Mouse (Mus musculus) forebrain, embryonic 14.5 days (tissue): ENCODE data around the gene 4933434E20Rik. TPM values are rescaled to one million over a fixed set of nuclear protein-coding genes. Genes with fewer than 3 reads are reported as not detected.

Source experiments
- ATAC-seq: fragments of 200-750 bp; cut with Nextera tagmentation; 2 replicates; pipeline ENCODE4 v1.8.0; 2017; ENCODE audit warnings: mild to moderate bottlenecking, moderate library complexity
- DNase-seq: peaks from one replicate; pipeline ENCODE4 v3.0.0-alpha.2; 2015; ENCODE audit warnings: low spot score
- H3K27ac ChIP-seq: fragments of 300-500 bp; sonication (generic); 2 replicates; pipeline ENCODE4 v1.5.1; 2014; ENCODE audit warnings: low read depth, mild to moderate bottlenecking, control low read depth, low read length, moderate library complexity
- H3K27me3 ChIP-seq: fragments of 300-500 bp; sonication (generic); replicated peaks from 2 replicates; pipeline ENCODE4 v1.6.1; 2014; ENCODE audit warnings: low read length, control low read depth, mixed read lengths; ENCODE audit not compliant: control insufficient read depth, insufficient read depth
- H3K36me3 ChIP-seq: fragments of 300-500 bp; sonication (generic); 2 replicates; pipeline ENCODE4 v1.6.1; 2014; ENCODE audit warnings: low read length, control low read depth; ENCODE audit not compliant: control insufficient read depth, insufficient read depth
- H3K4me1 ChIP-seq: fragments of 300-500 bp; sonication (generic); 2 replicates; pipeline ENCODE4 v1.6.1; 2014; ENCODE audit warnings: antibody characterized with exemption, low read length, control low read depth; ENCODE audit not compliant: control insufficient read depth, insufficient read depth
- H3K4me2 ChIP-seq: fragments of 300-500 bp; sonication (generic); 2 replicates; pipeline ENCODE4 v1.6.1; 2014; ENCODE audit warnings: mild to moderate bottlenecking, control low read depth, low read length
- H3K4me3 ChIP-seq: fragments of 300-500 bp; sonication (generic); 2 replicates; pipeline ENCODE4 v1.5.1; 2014; ENCODE audit warnings: low read depth, low read length, control low read depth
- H3K9ac ChIP-seq: fragments of 300-500 bp; sonication (generic); 2 replicates; pipeline ENCODE4 v1.6.1; 2014; ENCODE audit warnings: mild to moderate bottlenecking, low read length, control low read depth, moderate library complexity
- H3K9me3 ChIP-seq: fragments of 300-500 bp; sonication (generic); replicated peaks from 2 replicates; pipeline ENCODE4 v1.6.1; 2016; ENCODE audit warnings: low read length, control low read depth, mixed read lengths; ENCODE audit not compliant: control insufficient read depth
- WGBS: fragments of 180-500 bp; shearing (Covaris S2); extraction: QIAGEN DNeasy Blood & Tissue Kit; methylation state at CpG from one replicate; pipeline ENCODE4 v1.1.7; 2014; 5-methylcytosine and 5-hydroxymethylcytosine counted together
- polyA plus RNA-seq: library from polyadenylated mRNA; unstranded; fragments of >200 nt; fragmentation: Nextera tagmentation; extraction: Ambion mirVana; gene quantifications from 2 replicates; pipeline ENCODE4 v1.2.1, GENCODE M21; 2014

Gene 4933434E20Rik
- polyA plus RNA-seq, 1 experiment from 2014 or later: 248 TPM

DNA sequence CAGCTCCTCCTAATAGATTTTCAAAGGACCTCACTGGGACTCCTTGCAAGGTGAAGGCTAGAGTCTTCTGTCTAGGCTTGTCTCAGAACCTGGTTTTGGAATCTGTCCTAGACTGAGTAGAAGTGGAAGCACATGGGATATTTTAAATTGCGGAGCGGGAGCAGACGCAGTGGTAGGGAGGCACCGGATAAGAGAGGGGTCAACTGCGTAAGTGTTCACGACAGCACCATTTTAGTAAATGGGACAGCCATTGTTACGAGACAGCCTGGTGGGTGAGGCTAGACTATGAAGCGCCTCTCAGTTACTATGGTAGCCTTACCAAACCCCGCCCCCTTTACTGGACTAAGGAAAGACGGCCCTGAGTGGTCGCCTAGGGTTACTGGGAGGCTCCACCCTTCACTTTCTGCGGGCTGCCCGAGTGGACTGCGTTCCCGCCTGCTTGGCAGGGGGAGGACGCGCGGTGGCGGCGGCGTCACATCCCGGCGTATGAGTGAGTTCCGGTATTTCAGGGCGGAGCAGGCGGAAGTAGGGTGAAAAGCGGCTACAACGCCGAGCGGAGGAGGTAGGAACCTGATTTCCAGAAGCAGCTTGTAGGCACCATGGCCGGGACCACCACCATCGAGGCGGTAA lies 27.8 kb downstream of the 4933434E20Rik start:
- H3K27me3 ChIP-seq: no peaks in the 10 kb centered on the region
- H3K4me1 ChIP-seq: peaks cover 28% of the 10 kb centered on the region
- peak overlapping the region; percentile 85 for H3K4me3 ChIP-seq
- H3K9ac ChIP-seq: peak overlapping the region; percentile 89
- ATAC-seq (peak; percentile 95), DNase-seq (peak; percentile 96)
- peak overlapping the region; percentile 93 for H3K27ac ChIP-seq
- H3K4me2 ChIP-seq: peak overlapping the region; percentile 93
- H3K9me3 ChIP-seq: no peaks in the 10 kb centered on the region
- under 1% methylated on average over 33 of the region's 33 CpGs for WGBS
- H3K36me3 ChIP-seq: no peaks in the 10 kb centered on the region

DNA sequence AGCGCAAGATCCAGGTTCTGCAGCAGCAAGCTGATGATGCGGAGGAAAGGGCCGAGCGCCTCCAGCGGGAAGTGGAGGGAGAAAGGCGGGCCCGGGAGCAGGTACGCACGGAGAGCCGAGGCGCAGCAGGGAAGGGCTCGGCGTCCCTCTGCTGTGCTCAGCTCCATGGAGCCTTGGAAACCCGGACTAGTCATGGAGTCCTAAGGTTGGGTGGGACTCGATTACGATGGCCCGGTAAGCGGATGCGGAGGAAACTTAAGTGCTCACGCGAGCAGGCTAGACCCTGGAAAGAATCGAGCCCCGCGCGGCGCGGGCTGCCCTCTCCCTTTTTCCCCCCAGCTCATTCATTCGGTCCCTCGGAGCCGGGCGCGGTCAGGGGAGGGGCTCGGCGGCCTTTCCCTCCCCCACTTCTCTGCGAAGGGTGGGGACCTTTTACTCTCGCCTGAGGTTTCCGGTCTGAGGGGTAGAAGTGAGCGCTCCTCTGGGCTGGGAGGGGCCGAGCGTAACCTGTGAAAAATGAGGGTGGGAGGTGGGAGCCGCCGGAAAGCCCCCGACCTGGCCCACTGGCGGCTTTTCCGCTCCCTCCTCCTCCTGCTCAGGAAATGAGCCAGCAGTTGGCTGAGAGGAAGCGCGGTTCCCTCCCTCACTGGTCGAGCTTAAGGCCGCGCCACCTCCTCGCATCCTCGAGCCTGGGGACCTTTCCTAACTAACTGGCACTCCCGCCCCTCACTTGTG lies 28.5 kb downstream of the 4933434E20Rik start:
- Histone ChIP-seq H3K36me3 (no peaks in the 10 kb centered on the region), H3K9ac (peak overlapping the region; percentile 89), H3K4me2 (peak overlapping the region; percentile 93), H3K4me3 (peak overlapping the region; percentile 85), H3K4me1 (peaks cover 28% of the 10 kb centered on the region), H3K27me3 (no peaks in the 10 kb centered on the region), H3K9me3 (no peaks in the 10 kb centered on the region), H3K27ac (peak overlapping the region; percentile 93)
- ATAC-seq (peak; percentile 72), DNase-seq (peak; percentile 60)
- WGBS: under 1% methylated on average over 53 of the region's 53 CpGs

- ATAC-seq: no peak
- peak overlapping the region; percentile 85 for H3K4me3 ChIP-seq
- no peaks in the 10 kb centered on the region for H3K9me3 ChIP-seq
- peak overlapping the region; percentile 89 for H3K9ac ChIP-seq
- no peaks in the 10 kb centered on the region for H3K36me3 ChIP-seq
- 0% methylated on average over 6 of the region's 6 CpGs for WGBS
- H3K27ac ChIP-seq: peak overlapping the region; percentile 93
- no peak for DNase-seq
- H3K4me1 ChIP-seq: peaks cover 28% of the 10 kb centered on the region
- H3K27me3 ChIP-seq: no peaks in the 10 kb centered on the region
- peak overlapping the region; percentile 93 for H3K4me2 ChIP-seq
Observed at GRCm38 (mm10) chr3:90080498-90080863, 29.0 kb downstream of the 4933434E20Rik start.

GRCm38 (mm10) chr3:90081365-90082240 lies 30.2 kb downstream of the 4933434E20Rik start:
- H3K27me3 ChIP-seq: no peaks in the 10 kb centered on the region
- H3K9me3 ChIP-seq: no peaks in the 10 kb centered on the region
- H3K4me1 ChIP-seq: peaks cover 28% of the 10 kb centered on the region
- H3K9ac ChIP-seq: no peak overlapping the region
- WGBS: 79% methylated on average over 5 of the region's 5 CpGs
- peak overlapping the region; percentile 93 for H3K4me2 ChIP-seq
- ATAC-seq: no peak
- H3K27ac ChIP-seq: no peak overlapping the region
- peaks cover 7% of the 10 kb centered on the region; the same call in 1 of the 2 replicates for H3K36me3 ChIP-seq
- H3K4me3 ChIP-seq: no peak overlapping the region
- DNase-seq: no peak

DNA sequence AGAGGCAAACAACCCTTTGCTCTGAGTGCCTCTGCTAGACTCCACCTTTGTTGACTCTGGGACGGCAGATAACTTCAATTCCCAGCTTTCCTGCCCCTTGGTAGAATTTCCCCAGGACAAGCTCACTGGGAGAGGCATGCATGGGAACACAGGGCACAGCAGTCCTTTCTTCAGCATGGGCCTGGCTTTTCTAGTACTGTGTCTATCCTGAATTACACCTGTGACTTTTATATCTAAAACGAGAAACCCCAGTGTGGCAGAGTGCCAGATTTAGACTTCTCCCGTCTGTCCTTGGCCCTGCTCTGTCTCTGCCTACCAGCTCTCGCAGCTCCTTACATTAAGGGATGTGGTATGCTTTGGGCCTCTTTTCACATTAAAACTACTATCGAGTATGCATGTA lies 31.6 kb downstream of the 4933434E20Rik start:
- ATAC-seq (no peak), DNase-seq (no peak)
- H3K27me3 ChIP-seq: no peaks in the 10 kb centered on the region
- H3K4me2 ChIP-seq: peak overlapping the region; percentile 30; the same call in 1 of the 2 replicates
- no peaks in the 10 kb centered on the region for H3K9me3 ChIP-seq
- H3K36me3 ChIP-seq: peaks cover 20% of the 10 kb centered on the region
- WGBS: 55% methylated on average over 5 of the region's 5 CpGs
- H3K4me1 ChIP-seq: peaks cover 24% of the 10 kb centered on the region
- H3K4me3 ChIP-seq: no peak overlapping the region
- peak overlapping the region; percentile 60; the same call in 1 of the 2 replicates for H3K27ac ChIP-seq
- H3K9ac ChIP-seq: peak overlapping the region; percentile 17; the same call in 1 of the 2 replicates

- peak overlapping the region; percentile 60; the same call in 1 of the 2 replicates for H3K27ac ChIP-seq
- 60% methylated on average over 3 of the region's 3 CpGs for WGBS
- peak overlapping the region; percentile 30; the same call in 1 of the 2 replicates for H3K4me2 ChIP-seq
- no peaks in the 10 kb centered on the region for H3K27me3 ChIP-seq
- H3K9me3 ChIP-seq: no peaks in the 10 kb centered on the region
- ATAC-seq: no peak
- peak; percentile 61 for DNase-seq
- peaks cover 28% of the 10 kb centered on the region for H3K36me3 ChIP-seq
- H3K9ac ChIP-seq: peak overlapping the region; percentile 45
- H3K4me3 ChIP-seq: no peak overlapping the region
- H3K4me1 ChIP-seq: peaks cover 22% of the 10 kb centered on the region
Observed at GRCm38 (mm10) chr3:90083698-90084324, 32.4 kb downstream of the 4933434E20Rik start.

DNA sequence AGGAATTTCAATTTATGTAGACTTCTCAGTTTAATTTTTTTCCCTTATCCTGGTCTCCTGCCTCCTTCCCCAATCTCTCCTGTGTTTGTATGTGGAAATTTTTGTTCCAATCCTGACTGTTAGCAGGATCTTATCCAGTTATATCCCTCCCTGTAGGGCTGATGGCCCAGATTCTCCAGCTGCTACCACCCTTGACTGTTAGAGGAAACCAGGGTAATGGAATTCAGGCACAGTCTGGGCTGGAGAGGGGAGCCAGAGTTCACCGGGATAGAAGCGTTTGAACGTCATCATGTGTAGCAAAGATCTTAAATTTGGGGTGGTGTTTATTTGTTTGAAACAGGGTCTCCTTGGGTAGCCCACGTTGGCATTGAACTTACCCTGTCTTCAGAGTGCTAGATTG lies 33.4 kb downstream of the 4933434E20Rik start:
- DNase-seq: no peak
- Histone ChIP-seq H3K27ac (no peak overlapping the region), H3K4me1 (peaks cover 21% of the 10 kb centered on the region)

DNA sequence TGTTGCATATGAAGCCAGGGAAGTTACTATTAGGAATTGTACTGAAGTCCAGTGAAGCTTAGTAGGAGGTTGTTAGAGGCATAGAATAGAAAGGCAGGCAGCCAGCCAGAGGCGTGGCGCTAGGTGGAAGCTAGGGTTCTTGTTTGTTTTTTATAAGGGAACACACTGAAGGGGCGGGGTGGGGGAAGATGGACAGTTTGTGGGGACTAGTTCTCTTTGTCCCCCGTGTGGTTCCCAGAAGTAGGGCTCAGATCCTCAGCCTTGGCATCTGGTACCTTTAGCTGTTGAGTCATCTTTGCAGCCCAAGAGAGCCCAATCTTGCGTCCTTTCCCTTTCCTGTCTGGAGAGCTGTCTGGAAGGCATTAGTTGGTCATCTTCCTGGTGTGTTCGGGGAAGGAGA lies 33.8 kb downstream of the 4933434E20Rik start:
- Histone ChIP-seq H3K27me3 (no peaks in the 10 kb centered on the region), H3K9ac (no peak overlapping the region), H3K4me3 (no peak overlapping the region), H3K4me1 (peaks cover 21% of the 10 kb centered on the region), H3K4me2 (no peak overlapping the region), H3K9me3 (no peaks in the 10 kb centered on the region), H3K27ac (no peak overlapping the region), H3K36me3 (peaks cover 43% of the 10 kb centered on the region)
- ATAC-seq: no peak
- no peak for DNase-seq
- 89% methylated on average over 6 of the region's 6 CpGs for WGBS

More for the DNA sequence above, 33.4 kb downstream of the 4933434E20Rik start:
- Histone ChIP-seq H3K4me3 (no peak overlapping the region), H3K9ac (no peak overlapping the region), H3K9me3 (no peaks in the 10 kb centered on the region), H3K4me2 (no peak overlapping the region), H3K27me3 (no peaks in the 10 kb centered on the region), H3K36me3 (peaks cover 38% of the 10 kb centered on the region)
- ATAC-seq: no peak
- 94% methylated on average over 4 of the region's 4 CpGs for WGBS
